Mouse (Mus musculus) hindbrain, embryonic 12.5 days (tissue): ENCODE measurements at regions not wholly inside any gene's neighbourhood (a gene's known extent, or its start where the extent isn't known, plus 50 kb on each side); places are given as distances from the start of the nearest gene placed in this dataset.

Experiments
- ATAC-seq: fragments of 200-750 bp; cut with Nextera tagmentation; 2 replicates; pipeline ENCODE4 v1.8.0; 2017; ENCODE audit warnings: moderate TSS enrichment; ENCODE audit not compliant: low FRiP score
- H3K27ac ChIP-seq: fragments of 300-500 bp; sonication (generic); 2 replicates; pipeline ENCODE4 v1.5.1; 2016; ENCODE audit warnings: mild to moderate bottlenecking
- H3K27me3 ChIP-seq: fragments of 300-500 bp; sonication (generic); 2 replicates; pipeline ENCODE4 v1.6.1; 2016; ENCODE audit warnings: mild to moderate bottlenecking
- H3K36me3 ChIP-seq: fragments of 300-500 bp; sonication (generic); 2 replicates; pipeline ENCODE4 v1.6.1; 2016; ENCODE audit warnings: mild to moderate bottlenecking
- H3K4me1 ChIP-seq: fragments of 300-500 bp; sonication (generic); 2 replicates; pipeline ENCODE4 v1.6.1; 2016
- H3K4me2 ChIP-seq: fragments of 300-500 bp; sonication (generic); replicated peaks from 2 replicates; pipeline ENCODE4 v1.6.1; 2016; ENCODE audit warnings: mild to moderate bottlenecking
- H3K4me3 ChIP-seq: fragments of 300-500 bp; sonication (generic); 2 replicates; pipeline ENCODE4 v1.5.1; 2016; ENCODE audit warnings: mild to moderate bottlenecking
- H3K9ac ChIP-seq: fragments of 300-500 bp; sonication (generic); 2 replicates; pipeline ENCODE4 v1.6.1; 2016; ENCODE audit warnings: mild to moderate bottlenecking, moderate library complexity
- H3K9me3 ChIP-seq: fragments of 300-500 bp; sonication (generic); replicated peaks from 2 replicates; pipeline ENCODE4 v1.6.1; 2016; ENCODE audit warnings: mild to moderate bottlenecking
- WGBS: fragments of 180-500 bp; shearing (Covaris S2); methylation state at CpG from one replicate; pipeline ENCODE4 v1.1.7; 2016; 5-methylcytosine and 5-hydroxymethylcytosine counted together

GRCm38 (mm10) chr7:145094134-145094526 is 113.8 kb downstream of the 1810010D01Rik start:
- Histone ChIP-seq H3K9me3 (no peaks in the 10 kb centered on the region), H3K36me3 (no peaks in the 10 kb centered on the region), H3K9ac (no peak overlapping the region), H3K4me2 (no peak overlapping the region), H3K4me1 (no peaks in the 10 kb centered on the region), H3K27ac (no peak overlapping the region), H3K27me3 (no peaks in the 10 kb centered on the region), H3K4me3 (no peak overlapping the region)
- ATAC-seq, result no peak
- 81% methylated on average over 7 of the region's 7 CpGs for WGBS

DNA sequence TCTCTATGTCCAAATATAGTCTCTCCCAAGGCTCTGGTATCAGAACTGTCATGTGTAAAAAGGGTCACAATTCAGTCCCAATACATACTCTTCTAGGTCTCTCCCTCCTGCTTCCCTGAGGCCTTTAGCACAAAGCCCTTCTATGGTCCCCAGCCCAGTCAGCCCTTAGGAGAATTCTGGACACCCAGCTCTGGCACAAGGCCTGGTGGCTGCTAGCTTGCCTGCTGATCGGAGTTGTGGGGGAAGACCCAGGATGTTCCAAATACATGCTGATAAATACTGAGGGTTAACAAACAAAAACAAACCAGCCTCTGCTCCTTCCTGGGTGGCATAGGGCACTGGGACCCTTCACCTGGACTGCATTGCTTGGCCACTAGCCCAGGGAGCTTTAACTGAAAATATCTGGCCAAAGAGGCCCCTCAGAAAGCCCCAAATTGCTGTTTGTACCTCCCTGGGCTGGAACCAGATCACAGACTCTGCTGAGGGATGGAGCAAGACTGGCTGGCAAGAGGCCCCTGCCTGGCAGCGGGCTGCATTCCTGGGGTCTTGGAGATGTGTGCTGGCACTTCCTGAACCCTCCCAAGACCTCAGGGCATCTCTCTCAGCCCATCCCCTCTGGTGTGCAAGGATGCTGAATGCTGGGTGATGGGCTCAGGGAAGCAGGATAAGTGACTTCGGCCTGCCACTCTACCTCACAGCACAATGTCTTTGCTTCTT is 114.3 kb downstream of the 1810010D01Rik start:
- H3K4me3 ChIP-seq, result no peak overlapping the region
- no peak overlapping the region for H3K9ac ChIP-seq
- no peak overlapping the region for H3K4me2 ChIP-seq
- no peaks in the 10 kb centered on the region for H3K27me3 ChIP-seq
- ATAC-seq, result no peak
- WGBS, result 91% methylated on average over 3 of the region's 3 CpGs
- no peak overlapping the region for H3K27ac ChIP-seq
- no peaks in the 10 kb centered on the region for H3K36me3 ChIP-seq
- H3K4me1 ChIP-seq, result no peaks in the 10 kb centered on the region
- no peaks in the 10 kb centered on the region for H3K9me3 ChIP-seq

DNA sequence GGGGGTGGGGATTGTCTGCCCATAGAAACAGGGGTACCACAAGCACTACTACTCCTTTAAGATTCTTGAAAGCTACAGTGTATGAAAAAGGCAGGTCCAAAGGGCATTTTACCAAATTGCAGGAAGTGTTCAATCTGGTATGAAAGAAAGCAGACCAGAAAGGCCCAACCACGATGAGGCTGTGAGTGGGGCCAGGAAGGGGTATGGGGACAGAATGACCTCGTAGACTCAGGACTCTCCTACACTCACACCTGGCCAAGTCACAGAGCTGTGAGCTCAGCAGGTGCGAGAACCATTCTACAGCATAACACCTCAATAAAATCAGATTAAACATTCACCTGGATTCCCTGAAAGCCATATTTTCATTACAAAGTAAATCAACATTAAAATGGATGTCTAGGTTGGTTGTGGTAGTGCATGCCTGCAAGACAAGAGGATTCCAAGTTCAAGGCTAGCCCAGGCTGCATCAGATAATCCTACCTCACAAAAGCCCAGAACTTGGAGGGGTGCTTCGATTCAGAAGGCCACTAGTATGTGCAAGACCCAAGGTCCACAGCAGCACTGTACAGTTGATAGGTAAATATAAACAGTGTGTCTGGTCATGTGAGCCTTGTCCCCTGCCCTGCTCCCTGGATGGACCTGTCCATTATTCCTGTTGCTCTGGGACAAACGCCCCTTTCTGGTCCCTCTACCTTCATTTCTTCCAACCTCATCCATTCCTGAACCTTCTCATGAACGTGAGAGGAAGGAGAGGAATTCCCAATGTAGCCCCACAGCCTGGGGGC is 115.3 kb downstream of the 1810010D01Rik start:
- 83% methylated on average over 6 of the region's 6 CpGs for WGBS
- no peaks in the 10 kb centered on the region for H3K9me3 ChIP-seq
- H3K9ac ChIP-seq, result no peak overlapping the region
- H3K27me3 ChIP-seq, result no peaks in the 10 kb centered on the region
- no peaks in the 10 kb centered on the region for H3K36me3 ChIP-seq
- H3K4me1 ChIP-seq, result no peaks in the 10 kb centered on the region
- ATAC-seq, result no peak
- H3K4me2 ChIP-seq, result no peak overlapping the region
- no peak overlapping the region for H3K4me3 ChIP-seq
- H3K27ac ChIP-seq, result no peak overlapping the region

DNA sequence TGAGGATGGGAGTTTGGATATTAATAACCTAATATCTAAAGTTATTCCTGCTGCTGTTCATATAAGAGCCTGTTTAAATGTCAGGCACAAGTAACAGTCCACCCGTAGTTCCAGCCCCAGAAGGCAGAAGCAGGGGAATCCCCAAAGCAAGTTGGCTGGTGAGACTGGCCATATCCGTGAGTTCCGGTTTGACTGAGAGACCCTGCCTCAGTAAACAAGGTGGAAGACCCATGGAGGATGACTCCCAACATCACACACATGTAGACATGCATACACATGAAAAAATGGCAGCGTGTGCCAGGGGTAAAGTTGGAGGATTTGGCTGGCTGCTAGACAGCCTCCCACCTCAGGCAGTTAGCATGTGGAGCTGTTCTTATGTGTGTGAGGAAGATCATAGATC is 117.1 kb downstream of the 1810010D01Rik start:
- Histone ChIP-seq H3K9ac (no peak overlapping the region), H3K4me3 (no peak overlapping the region)
- no peak for ATAC-seq

GRCm38 (mm10) chr7:145089315-145089721 is 118.6 kb downstream of the 1810010D01Rik start:
- no peak overlapping the region for H3K27ac ChIP-seq
- no peaks in the 10 kb centered on the region for H3K36me3 ChIP-seq
- no peaks in the 10 kb centered on the region for H3K27me3 ChIP-seq
- H3K4me2 ChIP-seq, result no peak overlapping the region
- no peak overlapping the region for H3K4me3 ChIP-seq
- 82% methylated on average over 3 of the region's 3 CpGs for WGBS
- no peak overlapping the region for H3K9ac ChIP-seq
- H3K4me1 ChIP-seq, result no peaks in the 10 kb centered on the region
- ATAC-seq, result no peak
- H3K9me3 ChIP-seq, result peaks cover 4% of the 10 kb centered on the region

More for the DNA sequence above, 117.1 kb downstream of the 1810010D01Rik start:
- H3K4me1 ChIP-seq, result no peaks in the 10 kb centered on the region
- no peaks in the 10 kb centered on the region for H3K27me3 ChIP-seq
- H3K36me3 ChIP-seq, result no peaks in the 10 kb centered on the region
- WGBS, result 88% methylated on average over 4 of the region's 4 CpGs
- H3K4me2 ChIP-seq, result no peak overlapping the region
- no peaks in the 10 kb centered on the region for H3K9me3 ChIP-seq
- H3K27ac ChIP-seq, result no peak overlapping the region

DNA sequence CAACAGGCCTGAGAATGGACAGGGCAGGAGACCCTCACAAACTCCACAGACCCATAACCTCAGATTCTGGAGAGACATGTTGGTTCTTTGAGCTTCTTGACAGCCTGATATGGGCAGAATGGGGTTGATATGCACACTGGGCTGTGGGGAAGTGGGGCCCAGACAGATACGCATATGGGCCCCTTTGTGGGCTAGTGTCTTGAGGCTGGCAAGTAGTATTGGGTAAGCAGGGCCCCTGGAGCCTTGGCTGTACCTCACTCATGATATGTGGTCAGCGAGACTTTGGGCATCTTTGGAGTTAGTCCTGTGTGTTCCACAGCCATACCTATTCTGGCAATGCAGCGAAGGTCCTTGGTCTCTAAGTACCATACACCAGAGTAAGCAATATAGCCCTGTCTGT is 119.3 kb downstream of the 1810010D01Rik start:
- no peak overlapping the region for H3K27ac ChIP-seq
- H3K4me3 ChIP-seq, result no peak overlapping the region
- ATAC-seq, result no peak
- H3K4me2 ChIP-seq, result no peak overlapping the region
- H3K9ac ChIP-seq, result no peak overlapping the region
- H3K36me3 ChIP-seq, result no peaks in the 10 kb centered on the region
- H3K27me3 ChIP-seq, result no peaks in the 10 kb centered on the region
- 96% methylated on average over 3 of the region's 3 CpGs for WGBS
- H3K4me1 ChIP-seq, result no peaks in the 10 kb centered on the region
- H3K9me3 ChIP-seq, result peaks cover 4% of the 10 kb centered on the region

GRCm38 (mm10) chr7:145087790-145088189 is 120.1 kb downstream of the 1810010D01Rik start:
- H3K27me3 ChIP-seq, result no peaks in the 10 kb centered on the region
- H3K4me2 ChIP-seq, result no peak overlapping the region
- no peaks in the 10 kb centered on the region for H3K4me1 ChIP-seq
- H3K4me3 ChIP-seq, result no peak overlapping the region
- H3K9ac ChIP-seq, result no peak overlapping the region
- H3K27ac ChIP-seq, result no peak overlapping the region
- no peak for ATAC-seq
- WGBS, result 75% methylated on average over 5 of the region's 5 CpGs
- no peaks in the 10 kb centered on the region for H3K36me3 ChIP-seq
- H3K9me3 ChIP-seq, result peaks cover 4% of the 10 kb centered on the region

DNA sequence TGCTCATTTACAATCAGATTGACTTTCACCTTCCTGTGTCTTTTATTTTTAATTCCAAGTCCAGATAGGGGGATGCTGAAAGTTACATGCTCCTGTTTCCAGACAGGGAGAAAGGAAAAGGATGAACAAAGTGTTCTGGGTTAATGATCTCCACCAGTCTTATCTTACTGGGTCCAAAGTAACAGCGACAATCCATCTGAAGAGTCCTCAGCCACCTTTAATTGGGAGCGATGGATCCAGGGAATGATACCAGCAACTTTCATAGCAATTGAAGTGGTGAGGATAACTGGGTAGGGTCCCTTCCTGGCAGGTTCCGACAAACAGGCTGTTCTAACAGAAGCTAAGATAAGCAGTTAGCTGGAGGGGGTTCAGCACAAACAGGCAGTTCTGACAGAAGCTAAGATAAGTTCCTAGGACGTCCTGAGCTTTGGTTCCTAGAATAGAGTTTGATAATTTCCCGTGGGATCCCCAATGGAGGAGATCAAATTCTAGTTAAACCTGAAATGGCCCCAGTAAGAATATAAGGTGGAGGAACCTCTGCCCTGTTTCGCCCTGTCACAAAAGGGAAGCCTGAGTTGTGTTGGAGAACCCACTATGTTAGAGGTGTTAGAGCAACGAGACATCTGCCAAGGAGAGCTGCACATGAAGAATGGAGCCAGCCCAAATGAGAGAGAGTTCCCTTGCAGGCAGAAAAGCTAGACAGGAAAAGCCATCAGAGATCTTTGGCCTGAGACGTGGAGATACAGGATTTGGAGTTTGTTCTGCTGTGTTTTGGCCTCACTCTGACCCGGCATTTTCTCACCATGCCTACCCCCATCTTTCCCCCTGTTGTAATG is 124.8 kb downstream of the 1810010D01Rik start:
- Histone ChIP-seq H3K4me2 (no peak overlapping the region), H3K9ac (no peak overlapping the region), H3K27ac (no peak overlapping the region), H3K27me3 (no peaks in the 10 kb centered on the region), H3K9me3 (peaks cover 4% of the 10 kb centered on the region), H3K4me1 (no peaks in the 10 kb centered on the region), H3K4me3 (no peak overlapping the region), H3K36me3 (no peaks in the 10 kb centered on the region)
- no peak for ATAC-seq
- WGBS, result 80% methylated on average over 9 of the region's 9 CpGs

GRCm38 (mm10) chr7:145071996-145072790 is 132.5 kb upstream of the Ccnd1 start:
- Histone ChIP-seq H3K36me3 (no peaks in the 10 kb centered on the region), H3K27me3 (no peaks in the 10 kb centered on the region; the same call in 1 of the 2 replicates), H3K27ac (no peak overlapping the region), H3K4me3 (no peak overlapping the region), H3K9ac (no peak overlapping the region), H3K4me1 (no peaks in the 10 kb centered on the region; the same call in 1 of the 2 replicates), H3K4me2 (no peak overlapping the region), H3K9me3 (no peaks in the 10 kb centered on the region)
- ATAC-seq, result no peak
- WGBS, result 82% methylated on average over 5 of the region's 5 CpGs

DNA sequence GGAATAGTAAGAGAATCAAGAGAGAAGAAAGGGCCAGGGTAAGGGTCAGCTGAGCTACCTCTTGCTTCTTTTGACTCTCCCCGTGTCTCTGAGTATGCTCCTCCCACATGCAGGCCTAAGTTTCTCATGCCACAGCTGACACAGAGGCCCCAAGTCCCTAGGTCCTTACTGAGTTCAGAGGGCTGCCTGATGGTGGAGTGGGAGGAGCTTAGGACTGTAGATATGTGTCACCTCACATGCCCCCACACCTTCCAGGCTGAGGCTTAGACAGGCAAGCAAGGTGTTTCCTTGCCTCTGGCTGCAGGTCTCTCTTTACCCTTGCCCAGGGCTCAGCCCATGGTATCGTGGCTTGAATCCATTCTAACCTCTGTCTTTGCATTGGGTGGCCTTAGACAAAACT is 131.8 kb upstream of the Ccnd1 start:
- no peak for ATAC-seq
- Histone ChIP-seq H3K9me3 (no peaks in the 10 kb centered on the region), H3K9ac (no peak overlapping the region), H3K27ac (no peak overlapping the region), H3K36me3 (no peaks in the 10 kb centered on the region), H3K4me2 (no peak overlapping the region), H3K27me3 (no peaks in the 10 kb centered on the region; the same call in 1 of the 2 replicates), H3K4me3 (no peak overlapping the region), H3K4me1 (no peaks in the 10 kb centered on the region; the same call in 1 of the 2 replicates)
- 57% methylated on average over 2 of the region's 2 CpGs for WGBS

- Histone ChIP-seq H3K27ac (no peak overlapping the region), H3K36me3 (no peaks in the 10 kb centered on the region), H3K4me2 (no peak overlapping the region), H3K4me1 (no peaks in the 10 kb centered on the region; the same call in 1 of the 2 replicates), H3K9ac (no peak overlapping the region), H3K27me3 (no peaks in the 10 kb centered on the region; the same call in 1 of the 2 replicates), H3K4me3 (no peak overlapping the region), H3K9me3 (no peaks in the 10 kb centered on the region)
- WGBS, result 54% methylated on average over 3 of the region's 3 CpGs
- no peak for ATAC-seq
Observed at GRCm38 (mm10) chr7:145067366-145067765, 127.6 kb upstream of the Ccnd1 start.
